Mouse (Mus musculus): Measurements from ENCODE around the gene Cntln.

Gene Cntln

GRCm38 (mm10) chr4:84884111-84884538 lies at the start of gene Cntln:
Gene Cntln, plus strand, starts transcription at chr4:84884309.
- no peak for DNase-seq (ENCODE audit: extremely low read depth, low read depth, low spot score)

GRCm38 (mm10) chr4:84836979-84837378 lies 47.1 kb upstream of the Cntln start:
- DNase-seq (ENCODE audit: extremely low read depth, low read depth, low spot score) = no peak

GRCm38 (mm10) chr4:84838545-84838944 lies 45.6 kb upstream of the Cntln start:
- DNase-seq (ENCODE audit: extremely low read depth, low read depth, low spot score) = no peak

GRCm38 (mm10) chr4:84839466-84839865 lies 44.6 kb upstream of the Cntln start:
- no peak for DNase-seq (ENCODE audit: extremely low read depth, low read depth, low spot score)

GRCm38 (mm10) chr4:84857588-84857987 lies 26.5 kb upstream of the Cntln start:
- DNase-seq (ENCODE audit: extremely low read depth, low read depth, low spot score) = no peak

- DNase-seq (ENCODE audit: extremely low read depth, low read depth, low spot score) = no peak
These were observed 7.8 kb upstream of the Cntln start for GRCm38 (mm10) chr4:84876347-84876746.

- peak; percentile 79 for DNase-seq (ENCODE audit: extremely low read depth, low read depth, low spot score)
These were observed 463 bp upstream of the Cntln start for GRCm38 (mm10) chr4:84883646-84884045.

GRCm38 (mm10) chr4:84884539-84885270 lies 596 bp downstream of the Cntln start:
- no peak for DNase-seq (ENCODE audit: extremely low read depth, low read depth, low spot score)

- no peak for DNase-seq (ENCODE audit: extremely low read depth, low read depth, low spot score)
These were observed 1.1 kb downstream of the Cntln start for GRCm38 (mm10) chr4:84885271-84885540.

- DNase-seq (ENCODE audit: extremely low read depth, low read depth, low spot score) = no peak
These were observed 34.3 kb downstream of the Cntln start for GRCm38 (mm10) chr4:84918393-84918792.

GRCm38 (mm10) chr4:84934342-84934929 lies 50.3 kb downstream of the Cntln start:
- no peak for DNase-seq (ENCODE audit: extremely low read depth, low read depth, low spot score)

GRCm38 (mm10) chr4:84942059-84942458 lies 58.0 kb downstream of the Cntln start:
- no peak for DNase-seq (ENCODE audit: extremely low read depth, low read depth, low spot score)

- DNase-seq (ENCODE audit: extremely low read depth, low read depth, low spot score) = no peak
These were observed 58.5 kb downstream of the Cntln start for GRCm38 (mm10) chr4:84942651-84943050.

GRCm38 (mm10) chr4:84944100-84944499 lies 60.0 kb downstream of the Cntln start:
- no peak for DNase-seq (ENCODE audit: extremely low read depth, low read depth, low spot score)

GRCm38 (mm10) chr4:84946450-84946849 lies 62.3 kb downstream of the Cntln start:
- DNase-seq (ENCODE audit: extremely low read depth, low read depth, low spot score) = no peak

GRCm38 (mm10) chr4:84976875-84977646 lies 93.0 kb downstream of the Cntln start:
- DNase-seq (ENCODE audit: extremely low read depth, low read depth, low spot score) = no peak

GRCm38 (mm10) chr4:84995520-84996348 lies 111.6 kb downstream of the Cntln start:
- DNase-seq (ENCODE audit: extremely low read depth, low read depth, low spot score) = no peak

GRCm38 (mm10) chr4:85005581-85005980 lies 121.5 kb downstream of the Cntln start:
- DNase-seq (ENCODE audit: extremely low read depth, low read depth, low spot score) = no peak

GRCm38 (mm10) chr4:85006789-85007188 lies 122.7 kb downstream of the Cntln start:
- no peak for DNase-seq (ENCODE audit: extremely low read depth, low read depth, low spot score)

- DNase-seq (ENCODE audit: extremely low read depth, low read depth, low spot score) = no peak
These were observed 126.7 kb downstream of the Cntln start for GRCm38 (mm10) chr4:85010846-85011245.

GRCm38 (mm10) chr4:85045748-85046147 lies 161.6 kb downstream of the Cntln start:
- DNase-seq (ENCODE audit: extremely low read depth, low read depth, low spot score) = no peak
